Mouse (Mus musculus) brain, embryonic 14.5 days (tissue): ENCODE data around the gene 4930518I15Rik.

ENCODE experiments used
- CTCF ChIP-seq: fragments of 200-500 bp; IDR thresholded peaks from 2 replicates; pipeline ENCODE4 v1.5.1; 2012; ENCODE audit warnings: inconsistent platforms, mild to moderate bottlenecking, moderate library complexity, borderline replicate concordance; ENCODE audit not compliant: insufficient read depth, insufficient read length; ENCODE audit errors: extremely low read depth
- POLR2A ChIP-seq: fragments of 200-500 bp; IDR thresholded peaks from 2 replicates; pipeline ENCODE4 v1.6.1; 2012; ENCODE audit warnings: mild to moderate bottlenecking, inconsistent platforms, borderline replicate concordance; ENCODE audit not compliant: poor library complexity, insufficient read depth, insufficient read length, severe bottlenecking; ENCODE audit errors: extremely low read depth

GRCm38 (mm10) chr2:156816116-156816515 is 41.6 kb downstream of the 4930518I15Rik start:
- TF ChIP-seq POLR2A (no peak), CTCF (no peak)
